Mouse (Mus musculus): ENCODE data around the gene Gnas. TPM values are rescaled to one million over a fixed set of nuclear protein-coding genes. Genes with fewer than 3 reads are reported as not detected.

The Gnas gene
- polyA plus RNA-seq, 1 experiment from 2014 or later: 1,470 TPM

GRCm38 (mm10) chr2:174330616-174331191 is 46.6 kb downstream of the Gnas start:
- H3K27me3 ChIP-seq (ENCODE audit: control insufficient read depth, insufficient read depth, low read length): no peaks in the 10 kb centered on the region
- H3K4me1 ChIP-seq (ENCODE audit: control insufficient read depth, insufficient read depth, low read length): peaks cover 38% of the 10 kb centered on the region
- peak overlapping the region; percentile 99 for H3K27ac ChIP-seq (ENCODE audit: low read length)
- no peaks in the 10 kb centered on the region for H3K9me3 ChIP-seq (ENCODE audit: control insufficient read depth, low read depth, low read length)
- peak overlapping the region; percentile 99 for H3K4me3 ChIP-seq (ENCODE audit: low read depth, low read length)
- WGBS: under 1% methylated on average over 44 of the region's 48 CpGs
- peak overlapping the region; percentile 100 for H3K9ac ChIP-seq (replicated peaks; ENCODE audit: low read depth, low read length)
- peak; percentile 29 for ATAC-seq (ENCODE audit: insufficient number of reproducible peaks, insufficient read depth, low FRiP score, low read depth)
- H3K36me3 ChIP-seq (ENCODE audit: control insufficient read depth, insufficient read depth, low read length): no peaks in the 10 kb centered on the region; the same call in 1 of the 2 replicates
- H3K4me2 ChIP-seq (replicated peaks; ENCODE audit: low read depth, low read length): peak overlapping the region; percentile 58

- Histone ChIP-seq H3K9me3 (ENCODE audit: control insufficient read depth, low read depth, low read length) (no peaks in the 10 kb centered on the region), H3K27ac (ENCODE audit: low read length) (peak overlapping the region; percentile 99), H3K9ac (replicated peaks; ENCODE audit: low read depth, low read length) (peak overlapping the region; percentile 100), H3K4me3 (ENCODE audit: low read depth, low read length) (peak overlapping the region; percentile 99), H3K27me3 (ENCODE audit: control insufficient read depth, insufficient read depth, low read length) (no peaks in the 10 kb centered on the region), H3K36me3 (ENCODE audit: control insufficient read depth, insufficient read depth, low read length) (peaks cover 4% of the 10 kb centered on the region; the same call in 1 of the 2 replicates), H3K4me2 (replicated peaks; ENCODE audit: low read depth, low read length) (peak overlapping the region; percentile 58), H3K4me1 (ENCODE audit: control insufficient read depth, insufficient read depth, low read length) (peaks cover 40% of the 10 kb centered on the region)
- no peak for ATAC-seq (ENCODE audit: insufficient number of reproducible peaks, insufficient read depth, low FRiP score, low read depth)
- WGBS: 18% methylated on average over 12 of the region's 12 CpGs
Observed at GRCm38 (mm10) chr2:174331282-174332030, 47.3 kb downstream of the Gnas start.

- no peak for ATAC-seq (ENCODE audit: insufficient number of reproducible peaks, insufficient read depth, low FRiP score, low read depth)
- peaks cover 45% of the 10 kb centered on the region for H3K4me1 ChIP-seq (ENCODE audit: control insufficient read depth, insufficient read depth, low read length)
- no peak overlapping the region for H3K9ac ChIP-seq (replicated peaks; ENCODE audit: low read depth, low read length)
- 24% methylated on average over 7 of the region's 7 CpGs for WGBS
- H3K9me3 ChIP-seq (ENCODE audit: control insufficient read depth, low read depth, low read length): no peaks in the 10 kb centered on the region
- peaks cover 9% of the 10 kb centered on the region; the same call in 1 of the 2 replicates for H3K36me3 ChIP-seq (ENCODE audit: control insufficient read depth, insufficient read depth, low read length)
- H3K4me2 ChIP-seq (replicated peaks; ENCODE audit: low read depth, low read length): peak overlapping the region; percentile 58
- peak overlapping the region; percentile 3; the same call in 1 of the 2 replicates for H3K4me3 ChIP-seq (ENCODE audit: low read depth, low read length)
- peak overlapping the region; percentile 15; the same call in 1 of the 2 replicates for H3K27ac ChIP-seq (ENCODE audit: low read length)
- H3K27me3 ChIP-seq (ENCODE audit: control insufficient read depth, insufficient read depth, low read length): no peaks in the 10 kb centered on the region
Observed at GRCm38 (mm10) chr2:174333239-174333890, 49.2 kb downstream of the Gnas start.

- Histone ChIP-seq H3K36me3 (ENCODE audit: control insufficient read depth, insufficient read depth, low read length) (peaks cover 9% of the 10 kb centered on the region; the same call in 1 of the 2 replicates), H3K4me1 (ENCODE audit: control insufficient read depth, insufficient read depth, low read length) (peaks cover 41% of the 10 kb centered on the region), H3K4me2 (replicated peaks; ENCODE audit: low read depth, low read length) (peak overlapping the region; percentile 58), H3K27me3 (ENCODE audit: control insufficient read depth, insufficient read depth, low read length) (no peaks in the 10 kb centered on the region), H3K4me3 (ENCODE audit: low read depth, low read length) (no peak overlapping the region), H3K9ac (replicated peaks; ENCODE audit: low read depth, low read length) (no peak overlapping the region), H3K27ac (ENCODE audit: low read length) (no peak overlapping the region), H3K9me3 (ENCODE audit: control insufficient read depth, low read depth, low read length) (no peaks in the 10 kb centered on the region)
- no peak for ATAC-seq (ENCODE audit: insufficient number of reproducible peaks, insufficient read depth, low FRiP score, low read depth)
- WGBS: 70% methylated on average over 10 of the region's 10 CpGs
Observed at GRCm38 (mm10) chr2:174334415-174334814, 50.3 kb downstream of the Gnas start.

- ATAC-seq (ENCODE audit: insufficient number of reproducible peaks, insufficient read depth, low FRiP score, low read depth): no peak
- Histone ChIP-seq H3K9me3 (ENCODE audit: control insufficient read depth, low read depth, low read length) (no peaks in the 10 kb centered on the region), H3K4me1 (ENCODE audit: control insufficient read depth, insufficient read depth, low read length) (peaks cover 59% of the 10 kb centered on the region), H3K36me3 (ENCODE audit: control insufficient read depth, insufficient read depth, low read length) (peaks cover 23% of the 10 kb centered on the region), H3K4me3 (ENCODE audit: low read depth, low read length) (no peak overlapping the region), H3K4me2 (replicated peaks; ENCODE audit: low read depth, low read length) (no peak overlapping the region), H3K27ac (ENCODE audit: low read length) (no peak overlapping the region), H3K9ac (replicated peaks; ENCODE audit: low read depth, low read length) (no peak overlapping the region), H3K27me3 (ENCODE audit: control insufficient read depth, insufficient read depth, low read length) (no peaks in the 10 kb centered on the region)
- WGBS: 82% methylated on average over 13 of the region's 13 CpGs
Observed at GRCm38 (mm10) chr2:174337275-174337674, 53.2 kb downstream of the Gnas start.

GRCm38 (mm10) chr2:174339701-174340100 is 55.6 kb downstream of the Gnas start:
- Histone ChIP-seq H3K27ac (ENCODE audit: low read length) (no peak overlapping the region), H3K9me3 (ENCODE audit: control insufficient read depth, low read depth, low read length) (no peaks in the 10 kb centered on the region), H3K9ac (replicated peaks; ENCODE audit: low read depth, low read length) (no peak overlapping the region), H3K4me1 (ENCODE audit: control insufficient read depth, insufficient read depth, low read length) (peaks cover 54% of the 10 kb centered on the region), H3K4me3 (ENCODE audit: low read depth, low read length) (no peak overlapping the region), H3K4me2 (replicated peaks; ENCODE audit: low read depth, low read length) (no peak overlapping the region), H3K36me3 (ENCODE audit: control insufficient read depth, insufficient read depth, low read length) (peaks cover 34% of the 10 kb centered on the region), H3K27me3 (ENCODE audit: control insufficient read depth, insufficient read depth, low read length) (no peaks in the 10 kb centered on the region)
- 100% methylated on average over 1 of the region's 1 CpGs for WGBS
- no peak for ATAC-seq (ENCODE audit: insufficient number of reproducible peaks, insufficient read depth, low FRiP score, low read depth)

- peaks cover 50% of the 10 kb centered on the region for H3K4me1 ChIP-seq (ENCODE audit: control insufficient read depth, insufficient read depth, low read length)
- peaks cover 40% of the 10 kb centered on the region for H3K36me3 ChIP-seq (ENCODE audit: control insufficient read depth, insufficient read depth, low read length)
- H3K27me3 ChIP-seq (ENCODE audit: control insufficient read depth, insufficient read depth, low read length): no peaks in the 10 kb centered on the region
- no peak overlapping the region; the same call in 1 of the 2 replicates for H3K27ac ChIP-seq (ENCODE audit: low read length)
- no peak for ATAC-seq (ENCODE audit: insufficient number of reproducible peaks, insufficient read depth, low FRiP score, low read depth)
- no peaks in the 10 kb centered on the region for H3K9me3 ChIP-seq (ENCODE audit: control insufficient read depth, low read depth, low read length)
- H3K9ac ChIP-seq (replicated peaks; ENCODE audit: low read depth, low read length): no peak overlapping the region
- H3K4me2 ChIP-seq (replicated peaks; ENCODE audit: low read depth, low read length): no peak overlapping the region
- no peak overlapping the region for H3K4me3 ChIP-seq (ENCODE audit: low read depth, low read length)
- WGBS: 81% methylated on average over 3 of the region's 3 CpGs
Observed at GRCm38 (mm10) chr2:174340229-174340892, 56.2 kb downstream of the Gnas start.
